Mouse (Mus musculus) lung, adult 2 months (tissue): ENCODE data around the gene Kcnj6. TPM values are rescaled to one million over a fixed set of nuclear protein-coding genes. Genes with fewer than 3 reads are reported as not detected.

Experiments
- DNase-seq: peaks from one replicate; pipeline ENCODE4 v3.0.0; 2022
- H3K4me1 ChIP-seq: fragments of 200-500 bp; 2 replicates; pipeline ENCODE4 v1.6.1; 2011; ENCODE audit warnings: low read length; ENCODE audit not compliant: control insufficient read depth, insufficient read depth
- H3K4me3 ChIP-seq: fragments of 200-500 bp; replicated peaks from 2 replicates; pipeline ENCODE3; 2011; ENCODE audit warnings: low read depth, mild to moderate bottlenecking, control low read depth, low read length; ENCODE audit errors: extremely low read depth
- CTCF ChIP-seq: fragments of 200-500 bp; IDR thresholded peaks from 2 replicates; pipeline ENCODE4 v1.5.1; 2011; ENCODE audit warnings: mild to moderate bottlenecking, low read length, control low read depth; ENCODE audit not compliant: insufficient read depth
- POLR2A ChIP-seq: fragments of 200-500 bp; IDR thresholded peaks from 2 replicates; pipeline ENCODE4 v1.6.1; 2011; ENCODE audit warnings: low read depth, mild to moderate bottlenecking, control low read depth, low read length, borderline replicate concordance; ENCODE audit errors: extremely low read depth
- WGBS: fragments of 180-500 bp; shearing (Covaris S2); methylation state at CpG from one replicate; pipeline ENCODE4 v1.1.7; 2018; 5-methylcytosine and 5-hydroxymethylcytosine counted together
- polyA plus RNA-seq: library from polyadenylated mRNA; depleted of rRNA; stranded (reverse); fragments of >200 nt; gene quantifications from 2 replicates; pipeline ENCODE4 v1.2.3, GENCODE M21; 2012

Gene Kcnj6
- polyA plus RNA-seq, 1 experiment: not detected

DNA sequence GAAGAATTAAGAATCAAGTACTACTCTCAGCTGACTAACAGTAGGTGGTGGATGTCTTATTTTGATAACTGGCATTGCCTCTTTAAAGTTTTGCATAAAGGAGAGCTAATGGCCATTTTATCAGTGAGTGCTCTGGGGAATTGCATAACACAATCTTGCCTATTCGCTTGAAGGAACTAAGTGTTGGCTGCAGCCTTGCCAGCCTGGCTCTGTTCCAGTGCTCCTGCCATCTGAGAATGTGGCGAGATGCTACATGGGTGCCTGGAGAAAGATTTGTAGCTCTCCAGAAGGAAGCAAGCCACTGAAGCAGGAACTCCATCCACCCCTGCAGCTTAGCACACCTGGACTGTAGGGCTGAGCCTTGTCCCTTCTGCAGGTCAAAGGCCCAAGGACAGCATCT, 107.4 kb downstream of the Kcnj6 start:
- H3K4me1 ChIP-seq: no peaks in the 10 kb centered on the region; the same call in 1 of the 2 replicates
- no peak for TF ChIP-seq POLR2A
- no peak for TF ChIP-seq CTCF
- no peak overlapping the region for H3K4me3 ChIP-seq
- WGBS: 11% methylated on average over 2 of the region's 2 CpGs
- no peak for DNase-seq

DNA sequence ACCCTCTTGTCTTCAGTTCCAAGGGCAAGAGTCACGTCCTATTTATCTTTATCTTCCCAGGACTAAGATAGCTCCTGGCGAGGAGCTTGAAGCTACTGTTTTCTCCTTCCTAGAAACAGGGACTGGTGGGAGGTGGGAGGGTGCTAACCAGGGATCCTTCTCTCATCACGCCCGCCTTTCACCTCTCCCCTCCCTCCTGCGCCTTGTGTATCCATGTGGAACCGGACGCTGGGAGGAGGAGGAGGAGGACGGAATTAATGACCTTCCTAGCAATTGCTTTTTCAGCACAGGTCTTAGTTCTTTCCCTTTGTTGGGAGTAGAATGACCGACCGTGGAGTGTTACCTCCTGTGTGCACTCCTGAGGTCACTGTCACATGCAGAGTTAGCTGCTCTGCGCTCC, 108.9 kb downstream of the Kcnj6 start:
- no peaks in the 10 kb centered on the region; the same call in 1 of the 2 replicates for H3K4me1 ChIP-seq
- WGBS: 76% methylated on average over 11 of the region's 11 CpGs
- TF ChIP-seq POLR2A: no peak
- no peak for TF ChIP-seq CTCF
- H3K4me3 ChIP-seq: no peak overlapping the region
- DNase-seq: no peak

DNA sequence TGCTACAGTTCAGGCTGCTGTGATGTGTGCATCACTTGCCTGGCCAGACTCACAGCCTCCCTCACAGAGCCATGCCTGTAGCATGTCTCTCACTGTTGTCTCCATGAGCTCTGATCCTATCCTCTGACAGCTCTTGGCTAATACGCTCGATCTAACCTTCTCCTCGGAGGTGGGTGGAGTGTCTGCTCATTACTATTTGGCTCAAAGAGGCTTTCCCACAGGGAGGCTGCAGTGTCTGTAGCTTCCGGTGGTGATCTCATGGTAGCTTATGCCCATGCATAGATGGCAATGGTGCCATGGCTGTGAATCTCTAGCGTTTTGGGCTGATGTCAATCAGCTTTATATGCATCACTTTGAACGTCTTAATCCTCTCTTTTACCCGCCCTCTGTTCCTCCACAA, 111.1 kb downstream of the Kcnj6 start:
- TF ChIP-seq CTCF (no peak), POLR2A (no peak)
- WGBS: 79% methylated on average over 7 of the region's 7 CpGs
- H3K4me1 ChIP-seq: no peaks in the 10 kb centered on the region; the same call in 1 of the 2 replicates
- no peak overlapping the region for H3K4me3 ChIP-seq
- no peak for DNase-seq

DNA sequence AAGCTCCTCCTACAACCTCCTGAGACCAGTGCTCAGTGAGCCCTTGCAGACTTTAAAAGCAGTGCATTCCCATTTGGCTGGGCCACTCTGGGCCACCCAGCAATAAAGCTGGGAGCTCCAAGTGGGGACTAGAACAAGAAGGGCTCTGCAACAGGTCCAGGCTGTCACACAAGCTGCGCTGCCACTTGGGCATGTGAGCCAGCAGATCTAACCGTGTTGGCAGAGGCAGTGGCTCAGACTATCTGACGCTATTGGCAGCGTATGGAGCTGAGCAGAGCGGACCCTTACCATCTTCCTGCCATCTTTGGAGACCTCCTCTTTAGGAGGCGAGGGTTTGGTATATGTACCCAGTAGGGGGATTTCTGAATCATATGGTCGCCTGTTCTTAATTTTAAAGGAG, 112.4 kb downstream of the Kcnj6 start:
- Histone ChIP-seq H3K4me3 (no peak overlapping the region), H3K4me1 (no peaks in the 10 kb centered on the region)
- DNase-seq: no peak
- TF ChIP-seq CTCF (no peak), POLR2A (no peak)
- 81% methylated on average over 7 of the region's 7 CpGs for WGBS

DNA sequence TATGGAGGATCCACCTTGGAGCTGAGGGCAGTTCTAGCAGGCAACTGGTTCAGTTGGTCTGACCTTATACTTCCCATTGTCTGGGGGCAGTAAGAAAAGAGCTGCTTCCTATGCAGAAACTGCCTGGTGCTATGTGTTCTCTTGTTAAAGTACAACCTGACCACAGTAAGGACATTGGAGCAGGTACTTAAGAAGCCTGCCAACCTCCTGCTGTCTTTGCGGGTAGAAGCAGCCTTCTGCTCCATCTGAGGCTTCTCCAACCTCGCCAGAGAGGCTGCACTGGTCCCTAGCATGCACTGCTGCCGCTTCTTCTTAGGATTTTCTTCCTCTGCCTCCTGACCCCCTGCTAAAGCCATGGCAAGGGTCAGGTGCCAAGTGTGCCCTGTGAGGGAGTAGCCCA, 113.6 kb downstream of the Kcnj6 start:
- Histone ChIP-seq H3K4me3 (no peak overlapping the region), H3K4me1 (no peaks in the 10 kb centered on the region)
- WGBS: 67% methylated on average over 3 of the region's 3 CpGs
- TF ChIP-seq POLR2A (no peak), CTCF (no peak)
- DNase-seq: no peak

DNA sequence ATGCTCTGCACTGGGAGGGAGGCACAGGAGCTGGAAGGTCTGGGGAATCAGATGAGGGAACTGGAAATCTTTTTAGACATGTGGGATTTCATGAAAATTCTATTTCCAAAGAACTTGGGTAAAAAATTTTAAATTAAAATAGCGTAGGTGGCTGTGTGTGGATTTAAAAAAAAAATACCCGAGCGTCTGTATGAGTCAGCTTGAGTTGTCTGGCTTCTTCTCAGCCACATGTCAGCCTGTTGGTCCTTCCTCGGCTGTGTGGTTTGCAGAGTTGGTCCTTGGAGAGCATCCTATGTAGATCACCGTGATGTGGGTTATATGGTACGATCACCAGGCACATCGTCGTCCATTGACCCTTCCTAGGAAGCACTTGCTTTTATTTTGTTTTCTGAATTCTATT, 114.3 kb downstream of the Kcnj6 start:
- 80% methylated on average over 8 of the region's 8 CpGs for WGBS
- TF ChIP-seq POLR2A: no peak
- no peak for TF ChIP-seq CTCF
- DNase-seq: no peak
- H3K4me1 ChIP-seq: no peaks in the 10 kb centered on the region
- H3K4me3 ChIP-seq: no peak overlapping the region

DNA sequence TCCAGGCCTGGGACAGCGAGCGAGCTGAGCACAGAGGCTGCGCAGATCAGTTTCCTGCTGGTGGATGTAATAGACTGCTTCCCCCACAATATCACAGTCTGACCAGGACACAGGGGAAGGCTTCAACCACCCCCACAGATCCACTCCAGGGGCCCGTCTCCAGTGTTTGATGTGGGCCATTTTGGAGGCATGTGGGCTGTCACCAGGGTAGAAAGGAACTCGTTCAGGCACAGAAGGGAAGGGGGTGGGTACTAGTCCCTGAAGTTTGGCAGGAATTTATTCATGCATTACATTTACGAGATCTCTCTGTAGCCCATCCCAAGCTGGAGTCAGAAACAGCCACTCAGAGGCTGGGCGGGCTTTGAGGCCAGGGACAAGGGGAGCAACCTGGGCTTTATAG, 115.4 kb downstream of the Kcnj6 start:
- DNase-seq: no peak
- Histone ChIP-seq H3K4me1 (no peaks in the 10 kb centered on the region), H3K4me3 (no peak overlapping the region)
- WGBS: 65% methylated on average over 7 of the region's 7 CpGs
- TF ChIP-seq POLR2A: no peak
- no peak for TF ChIP-seq CTCF

DNA sequence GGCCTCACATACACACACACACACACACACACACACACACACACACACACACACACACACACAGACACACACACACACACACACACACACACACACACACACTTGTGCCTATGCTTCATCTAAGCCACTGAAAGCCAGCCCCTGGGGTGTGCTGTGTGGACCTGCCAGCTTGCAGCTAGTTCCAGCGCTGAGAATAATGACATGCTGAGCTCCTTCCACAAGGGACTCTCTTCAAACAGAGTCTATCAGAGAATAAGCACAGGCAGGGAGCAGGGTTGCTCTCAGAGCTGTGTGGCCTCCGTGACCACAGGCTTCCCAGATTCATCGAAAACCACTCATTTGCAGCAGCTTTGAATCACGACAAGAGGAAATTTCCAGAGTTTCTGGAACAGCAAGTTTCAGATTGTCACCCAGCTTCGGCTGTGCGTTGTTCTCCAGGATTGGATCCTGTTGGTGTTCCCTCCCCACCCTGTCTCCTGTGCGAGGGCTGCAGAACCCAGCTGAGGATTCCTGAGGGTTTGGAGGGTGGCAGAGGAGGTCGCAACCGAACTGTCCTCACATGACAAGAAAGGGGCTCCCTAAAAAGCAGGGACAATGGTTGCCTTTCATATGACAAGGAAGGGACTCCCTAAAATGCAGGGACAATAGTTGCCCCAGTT, 124.8 kb downstream of the Kcnj6 start:
- Histone ChIP-seq H3K4me3 (no peak overlapping the region), H3K4me1 (no peaks in the 10 kb centered on the region)
- DNase-seq: no peak
- 40% methylated on average over 9 of the region's 9 CpGs for WGBS
- no peak for TF ChIP-seq POLR2A
- TF ChIP-seq CTCF: no peak

DNA sequence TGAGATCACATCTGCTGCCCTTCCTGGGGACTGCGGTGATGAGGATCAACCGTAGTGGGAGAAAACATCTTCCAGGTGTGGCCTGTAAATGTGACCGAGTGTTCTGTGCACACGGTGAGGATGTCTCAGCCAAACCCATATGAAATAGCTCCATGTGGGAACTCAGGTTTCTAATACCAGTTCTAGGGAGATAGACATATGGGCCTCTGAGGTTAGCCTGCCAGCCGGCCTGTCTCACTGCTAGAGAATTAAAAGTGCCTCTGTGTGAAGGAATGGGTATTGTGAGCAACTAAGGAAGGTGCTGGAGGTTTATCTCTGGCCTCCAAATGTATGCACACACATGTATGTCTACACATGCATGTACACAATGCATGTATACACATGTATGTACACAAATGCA, 129.1 kb downstream of the Kcnj6 start:
- no peaks in the 10 kb centered on the region for H3K4me1 ChIP-seq
- H3K4me3 ChIP-seq: no peak overlapping the region
- WGBS: 81% methylated on average over 5 of the region's 5 CpGs

DNA sequence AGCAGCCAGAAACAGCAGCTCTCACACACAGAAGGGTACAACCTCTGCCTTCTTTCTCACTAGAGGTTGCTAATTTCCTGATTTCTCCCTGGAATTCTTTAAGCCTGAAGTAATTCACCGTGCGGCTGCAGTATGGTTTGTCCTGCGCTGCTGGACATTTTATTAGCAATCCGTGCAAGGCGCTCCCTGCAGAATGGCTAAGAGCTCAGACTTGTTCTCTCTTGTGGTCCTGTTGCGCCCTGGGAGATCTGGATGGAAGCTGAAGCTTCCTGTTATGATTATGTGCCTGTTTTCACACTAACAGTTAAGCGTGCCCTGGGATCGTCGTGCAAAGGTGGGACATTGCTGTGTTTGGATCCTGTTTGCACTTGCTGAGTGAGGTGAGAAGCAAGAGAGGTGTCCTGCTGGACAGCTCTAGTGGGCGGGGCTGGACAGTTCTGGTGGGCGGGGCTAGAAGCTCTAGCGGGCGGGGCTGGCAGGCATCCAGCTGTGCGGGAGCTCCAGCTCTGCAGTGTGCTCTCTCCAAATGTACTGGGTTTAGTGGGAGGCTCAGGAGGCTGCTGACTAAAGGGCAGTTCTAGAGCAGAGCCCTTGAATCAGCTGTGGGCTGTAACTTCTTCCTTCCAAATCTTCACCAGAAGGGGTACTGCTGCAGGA, 131.1 kb downstream of the Kcnj6 start:
- 37% methylated on average over 14 of the region's 14 CpGs for WGBS
- DNase-seq: no peak

More for the DNA sequence above, 129.1 kb downstream of the Kcnj6 start:
- no peak for TF ChIP-seq CTCF
- TF ChIP-seq POLR2A: no peak
- no peak for DNase-seq

DNA sequence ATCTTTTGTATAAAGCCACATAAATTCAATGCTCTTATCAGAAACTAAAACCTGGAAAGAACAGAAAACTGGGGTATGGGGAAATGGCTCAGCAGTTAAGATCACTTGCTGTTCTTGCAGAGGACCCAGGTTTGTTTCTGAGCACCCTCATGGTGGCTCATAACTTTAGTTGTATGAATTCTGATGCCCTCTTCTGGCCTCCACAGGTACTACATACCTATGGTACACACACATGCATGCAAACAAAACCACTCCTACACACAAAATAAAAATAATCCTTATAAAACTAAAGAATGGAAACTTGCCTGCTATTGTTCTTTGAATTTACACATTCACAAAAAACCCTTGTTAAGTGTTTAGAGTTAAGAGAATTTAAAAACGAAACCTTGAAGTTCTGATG, 131.7 kb downstream of the Kcnj6 start:
- no peak overlapping the region for H3K4me3 ChIP-seq
- 74% methylated on average over 1 of the region's 1 CpGs for WGBS
- H3K4me1 ChIP-seq: no peaks in the 10 kb centered on the region
- TF ChIP-seq POLR2A: no peak
- no peak for TF ChIP-seq CTCF
- DNase-seq: no peak

More for the DNA sequence above, 131.1 kb downstream of the Kcnj6 start:
- Histone ChIP-seq H3K4me1 (no peaks in the 10 kb centered on the region), H3K4me3 (no peak overlapping the region)
- TF ChIP-seq POLR2A (no peak), CTCF (no peak)
